7 mouse cellular contexts compared by ENCODE assay signal in the genomic region with DNA sequence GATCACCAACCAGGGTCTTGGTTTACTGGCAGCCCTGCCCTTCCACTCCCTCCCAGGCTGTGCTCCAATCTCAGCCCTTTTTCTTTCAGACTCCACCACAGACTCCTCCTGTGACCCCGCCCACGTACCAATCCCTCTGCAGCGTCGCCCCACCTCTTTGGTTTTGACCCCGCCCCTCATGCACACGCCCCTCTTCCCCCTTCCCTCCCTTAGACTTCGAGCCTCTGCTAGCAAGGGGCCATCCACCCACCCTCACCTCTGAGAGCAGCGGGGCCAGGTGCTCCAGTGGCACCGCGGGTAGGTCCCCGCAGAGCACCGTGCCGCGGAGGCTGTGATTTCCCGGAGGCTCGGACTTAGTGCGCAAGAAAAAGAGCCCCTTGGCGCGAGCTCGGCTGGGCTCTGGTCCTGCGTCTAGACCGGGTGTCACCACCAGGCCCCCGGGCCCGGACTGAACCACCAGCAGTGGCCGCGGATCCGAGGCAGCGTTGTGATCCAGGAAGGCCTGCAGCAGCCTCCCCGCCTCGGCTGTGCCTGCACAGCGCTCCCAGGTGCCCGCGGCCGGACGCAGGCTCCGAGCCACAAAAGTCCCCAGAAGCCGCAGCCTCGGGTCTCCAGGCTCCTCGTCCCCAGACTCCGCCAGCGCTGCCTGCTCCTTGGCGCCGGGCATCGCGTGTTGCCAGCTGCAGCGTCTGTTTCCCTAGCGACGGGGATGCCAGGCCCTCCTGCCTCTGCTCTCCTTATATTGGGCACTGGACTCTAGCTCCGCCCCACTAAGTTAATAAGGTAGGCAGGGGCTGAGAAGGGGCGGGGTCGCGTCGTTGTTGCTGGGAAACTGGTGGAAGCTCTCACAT. TPM values are rescaled to one million over a fixed set of nuclear protein-coding genes. Genes with fewer than 3 reads are reported as not detected.
DNase-seq lines count a peak whose midpoint lies in the region; ATAC-seq and TF ChIP-seq lines count a peak whose summit lies in the region.

A gene (minus strand): TSS at position 751 of the 851 bp plus-strand sequence.

- intact Hi-C loops in heart, adult 2 months (cut with DNase I), result no loop called here
- intact Hi-C loops in left cerebral cortex, postnatal 25 days (cut with DNase I), result loop anchor here (5.0 kb wide), 1 partner anchor 359 kb away; a partner anchor contains a TSS

- peak; percentile 7 for DNase-seq in c-Kit-positive CD71-negative TER-119-negative erythroid progenitor cells, embryonic 14.5 days (ENCODE audit: low read depth)
- peak; percentile 94 for DNase-seq in embryonic facial prominence, embryonic 14.5 days (ENCODE audit: low spot score)
- DNase-seq in heart, adult 2 months, result peak; percentile 30 to 47
- DNase-seq in kidney, adult 18-20 months, result peak; percentile 74
- DNase-seq in left cerebral cortex, postnatal 25 days (ENCODE audit: low spot score in 2 of 2), result peak; percentile 87 to 94
- DNase-seq in mesoderm, embryonic 11.5 days (ENCODE audit: low read depth, low spot score), result peak; percentile 85
- peak; percentile 84 for DNase-seq in right cerebral cortex, postnatal 4 days

- TF ChIP-seq CTCF in heart, adult 2 months (IDR thresholded peaks at IDR 0.05), result no peak

- 0 out of 2 replicates have a peak, but pooled peaks cover 4% of the 10 kb centered on the region for H3K4me1 ChIP-seq in embryonic facial prominence, embryonic 14.5 days (ENCODE audit: control insufficient read depth, insufficient read depth, low read length)
- H3K4me1 ChIP-seq in heart, adult 2 months (ENCODE audit: control insufficient read depth, insufficient read depth, low read length), result no peaks in the 10 kb centered on the region

- no peak within 1 kb of the TSS for H3K27ac ChIP-seq in embryonic facial prominence, embryonic 14.5 days (replicated peaks; ENCODE audit: low read depth, low read length)
- no peak within 1 kb of the TSS for H3K27ac ChIP-seq in heart, adult 2 months

- no peak for TF ChIP-seq POLR2A in heart, adult 2 months (IDR thresholded peaks at IDR 0.05; ENCODE audit: insufficient read depth, low read depth, low read length)

- no peak for TF ChIP-seq EP300 in heart, adult 2 months (IDR thresholded peaks at IDR 0.05; ENCODE audit: insufficient read depth, low read depth, low read length)

- WGBS in embryonic facial prominence, embryonic 14.5 days, result under 1% methylated on average over 39 of the region's 53 CpGs
- WGBS in heart, adult 2 months, result 1% methylated on average over 53 of the region's 53 CpGs

- H3K36me3 ChIP-seq in embryonic facial prominence, embryonic 14.5 days (ENCODE audit: control insufficient read depth, insufficient read depth, low read length), result no peaks in the 10 kb centered on the region
- no peaks in the 10 kb centered on the region for H3K36me3 ChIP-seq in heart, adult 2 months (ENCODE audit: control insufficient read depth, insufficient read depth, low read length)

- H3K79me2 ChIP-seq in heart, adult 2 months (replicated peaks; ENCODE audit: control insufficient read depth, insufficient read depth, low read length), result no peaks in the 10 kb centered on the region

- H3K27me3 ChIP-seq in embryonic facial prominence, embryonic 14.5 days (replicated peaks; ENCODE audit: control insufficient read depth, insufficient read depth, low read length), result peaks cover 8% of the 10 kb centered on the region
- peaks cover 5% of the 10 kb centered on the region for H3K27me3 ChIP-seq in heart, adult 2 months (ENCODE audit: control insufficient read depth, insufficient read depth, low read length)

- H3K4me2 ChIP-seq in embryonic facial prominence, embryonic 14.5 days (ENCODE audit: low read depth, low read length), result peak within 1 kb of the TSS; percentile 100

- ATAC-seq in embryonic facial prominence, embryonic 14.5 days (ENCODE audit: low read depth), result peak; percentile 97

- no peaks in the 10 kb centered on the region for H3K9me3 ChIP-seq in embryonic facial prominence, embryonic 14.5 days (ENCODE audit: control insufficient read depth, low read length)

- H3K9ac ChIP-seq in embryonic facial prominence, embryonic 14.5 days (ENCODE audit: low read depth, low read length), result peak within 1 kb of the TSS; percentile 58
- H3K9ac ChIP-seq in heart, adult 2 months (ENCODE audit: low read depth, low read length), result no peak within 1 kb of the TSS

- H3K4me3 ChIP-seq in embryonic facial prominence, embryonic 14.5 days (ENCODE audit: low read depth, low read length), result peak within 1 kb of the TSS; percentile 51
- peak within 1 kb of the TSS; percentile 22; the same call in 1 of the 2 replicates for H3K4me3 ChIP-seq in heart, adult 2 months

RNA-seq across cellular contexts. Expression of the gene that starts here (rescaled TPM):
- polyA plus RNA-seq in embryonic facial prominence, embryonic 14.5 days (2014; fragmentation: Nextera tagmentation; extraction: Ambion mirVana), result 0.34 and 0.90 TPM in 2 replicates
- not detected for total RNA-seq in heart, adult 2 months (2021)
- polyA plus RNA-seq in heart, adult 2 months (2012; rRNA removed), result 0.51 TPM in 1 of 2 replicates, not detected in the other
- total RNA-seq in left cerebral cortex, postnatal 25 days (2021), result 1 to 10 TPM; 2.4 to 3.0 TPM

Comparison
In these comparisons a context has a peak if more than half of its experiments do, and no peak if none do; other contexts are left out.
1. Peak in DNase-seq, ATAC-seq, H3K4me3 ChIP-seq, H3K9ac ChIP-seq and H3K4me2 ChIP-seq in embryonic facial prominence, embryonic 14.5 days; RNA of the gene not detected or under 1 TPM.
2. Peak in DNase-seq and H3K4me3 ChIP-seq in heart, adult 2 months; RNA of the gene not detected or under 1 TPM.
3. DNase-seq: peak in every context shown above with its lines; median percentile 94 in embryonic facial prominence, embryonic 14.5 days; 90 in left cerebral cortex, postnatal 25 days; 85 in mesoderm, embryonic 11.5 days; 84 in right cerebral cortex, postnatal 4 days; 74 in kidney, adult 18-20 months; 38 in heart, adult 2 months; 7 in c-Kit-positive CD71-negative TER-119-negative erythroid progenitor cells, embryonic 14.5 days.